Mouse (Mus musculus): ENCODE measurements at regions not wholly inside any gene's neighbourhood (a gene's known extent, or its start where the extent isn't known, plus 50 kb on each side); places are given as distances from the start of the nearest gene placed in this dataset.

DNA sequence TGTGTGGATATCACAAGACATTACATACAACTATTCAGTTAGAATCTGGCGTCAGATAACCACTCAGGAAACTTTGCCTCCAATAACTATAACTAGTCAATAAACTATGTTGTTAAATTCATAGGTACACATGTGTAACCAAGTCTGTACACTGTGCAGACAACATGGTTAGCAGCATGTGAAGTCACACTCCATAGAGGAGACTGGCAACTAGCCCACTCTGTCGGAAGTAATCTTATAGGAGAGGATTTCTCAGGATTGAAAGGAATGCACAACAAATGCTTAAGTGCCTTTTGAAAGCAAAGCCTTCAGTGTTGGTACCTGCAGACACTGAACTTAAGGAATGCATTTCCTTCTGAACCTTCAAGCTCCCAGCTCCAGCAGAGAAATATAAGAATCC lies 693.0 kb upstream of the Ptbp2 start:
- H3K9me3 ChIP-seq (replicated peaks), result no peaks in the 10 kb centered on the region
- no peaks in the 10 kb centered on the region for H3K27me3 ChIP-seq
- H3K27ac ChIP-seq, result no peak overlapping the region
- no peak overlapping the region for H3K4me3 ChIP-seq
- 39% methylated on average over 2 of the region's 2 CpGs for whole genome bisulfite sequencing
- no peak overlapping the region for H3K4me2 ChIP-seq
- peaks cover 3% of the 10 kb centered on the region; the same call in 1 of the 2 replicates for H3K4me1 ChIP-seq (replicated peaks)
- H3K36me3 ChIP-seq, result no peaks in the 10 kb centered on the region
- H3K9ac ChIP-seq, result no peak overlapping the region
- no peak for ATAC-seq (replicated peaks; ENCODE audit: insufficient number of reproducible peaks, insufficient read depth, low FRiP score, low read depth)

DNA sequence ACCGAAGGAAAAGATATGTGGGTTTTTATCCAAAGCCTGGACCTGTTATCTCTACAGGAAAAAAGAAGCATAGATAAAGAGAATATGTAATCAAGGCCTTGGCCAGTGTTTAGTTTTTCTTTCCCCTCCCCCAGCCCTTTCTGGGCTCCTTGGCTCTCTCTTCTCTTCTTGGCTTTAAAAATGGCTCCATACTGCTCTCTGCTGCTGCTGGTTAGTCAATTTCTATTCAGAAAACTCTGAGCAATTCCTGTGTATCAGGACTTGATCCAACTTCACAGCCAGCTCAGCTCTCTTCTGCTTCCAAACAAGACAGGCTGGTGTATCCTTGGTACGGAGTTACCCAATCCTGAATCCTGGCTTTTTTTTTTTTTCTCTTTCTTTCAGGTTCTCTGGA lies 689.4 kb upstream of the Ptbp2 start:
- Histone ChIP-seq H3K4me3 (no peak overlapping the region), H3K9me3 (replicated peaks) (no peaks in the 10 kb centered on the region), H3K36me3 (no peaks in the 10 kb centered on the region), H3K4me1 (replicated peaks) (peaks cover 3% of the 10 kb centered on the region; the same call in 1 of the 2 replicates), H3K9ac (no peak overlapping the region), H3K4me2 (no peak overlapping the region), H3K27me3 (no peaks in the 10 kb centered on the region), H3K27ac (no peak overlapping the region)
- ATAC-seq (replicated peaks; ENCODE audit: insufficient number of reproducible peaks, insufficient read depth, low FRiP score, low read depth), result peak; percentile 77
- 34% methylated on average over 2 of the region's 2 CpGs for WGBS

DNA sequence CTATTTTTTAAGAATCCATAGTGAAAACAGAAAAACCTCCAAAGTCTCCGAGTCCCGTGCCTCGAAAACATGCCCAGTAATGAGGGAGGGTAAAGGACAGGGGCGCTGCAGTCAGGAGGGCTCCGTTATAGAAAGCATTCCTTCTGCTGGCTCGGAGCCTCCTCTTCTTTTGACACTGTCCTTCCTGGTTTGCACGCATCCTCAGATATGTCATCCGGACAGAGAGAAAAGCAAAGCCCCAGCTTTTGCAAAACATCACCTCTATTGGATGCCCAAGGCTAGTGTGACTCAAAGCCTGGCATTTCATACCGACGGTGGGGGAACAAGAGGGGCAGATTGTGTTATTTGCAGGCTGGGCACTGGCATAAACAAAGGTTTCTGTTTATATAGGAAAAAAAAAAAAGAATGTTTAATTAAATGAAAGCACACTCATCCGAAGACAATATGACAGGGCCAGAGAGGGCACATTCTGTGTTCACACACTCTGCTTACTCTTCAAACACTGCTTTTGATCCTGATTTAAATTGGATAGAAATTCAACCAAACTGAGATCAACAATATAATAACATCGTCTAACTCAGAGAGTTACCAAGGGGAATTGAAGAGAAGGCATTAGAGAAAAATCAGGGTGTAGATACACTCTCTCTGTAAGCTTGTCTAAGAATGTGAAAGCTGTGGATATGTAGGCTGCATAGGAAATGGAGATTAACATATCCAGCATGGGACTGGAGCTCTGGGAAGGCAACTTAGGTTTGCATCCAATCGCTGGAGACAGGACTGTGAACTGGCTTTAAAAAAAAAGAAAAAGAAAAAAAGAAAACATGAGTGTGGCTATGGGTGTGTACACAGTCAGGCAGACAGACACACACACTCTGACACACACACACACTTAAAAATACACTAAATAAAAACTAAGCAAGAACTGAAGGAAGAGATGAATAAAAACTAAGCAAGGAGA lies 688.7 kb upstream of the Ptbp2 start:
- peaks cover 3% of the 10 kb centered on the region; the same call in 1 of the 2 replicates for H3K4me1 ChIP-seq (replicated peaks)
- H3K27me3 ChIP-seq, result no peaks in the 10 kb centered on the region
- no peak overlapping the region for H3K4me3 ChIP-seq
- ATAC-seq (replicated peaks; ENCODE audit: insufficient number of reproducible peaks, insufficient read depth, low FRiP score, low read depth), result peak; percentile 67
- H3K4me2 ChIP-seq, result peak overlapping the region; percentile 33
- H3K36me3 ChIP-seq, result no peaks in the 10 kb centered on the region
- no peak overlapping the region; the same call in 1 of the 2 replicates for H3K27ac ChIP-seq
- H3K9ac ChIP-seq, result no peak overlapping the region
- no peaks in the 10 kb centered on the region for H3K9me3 ChIP-seq (replicated peaks)
- WGBS, result 48% methylated on average over 13 of the region's 13 CpGs

DNA sequence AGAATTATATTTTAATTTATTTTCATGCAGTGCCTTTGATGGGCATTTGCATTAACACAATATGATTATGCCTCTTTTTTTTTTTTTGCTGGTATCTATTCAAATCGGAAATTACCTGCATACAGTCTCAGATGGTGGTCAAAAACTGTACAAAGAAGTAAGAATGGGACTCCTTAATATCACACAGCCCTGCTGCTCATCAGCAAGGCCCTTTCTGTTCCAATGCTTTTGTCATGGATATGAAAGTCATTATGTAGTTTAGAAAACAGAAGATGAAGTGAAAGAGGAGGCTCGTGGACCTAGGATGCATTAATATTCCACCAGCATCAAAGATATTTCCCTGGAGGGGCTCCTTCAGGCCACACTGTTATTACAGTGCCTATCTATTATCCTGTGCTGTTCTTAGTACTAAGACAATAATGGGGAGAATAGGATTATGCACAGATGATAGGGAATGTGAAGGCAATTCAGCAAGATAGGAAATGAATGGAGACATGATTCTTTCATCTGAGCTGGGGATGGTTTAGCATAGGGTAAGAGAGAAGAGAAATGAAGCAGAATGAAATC lies 687.7 kb upstream of the Ptbp2 start:
- Histone ChIP-seq H3K36me3 (no peaks in the 10 kb centered on the region), H3K4me1 (replicated peaks) (peaks cover 3% of the 10 kb centered on the region; the same call in 1 of the 2 replicates), H3K27ac (no peak overlapping the region), H3K27me3 (no peaks in the 10 kb centered on the region), H3K9ac (no peak overlapping the region), H3K4me3 (no peak overlapping the region), H3K9me3 (replicated peaks) (no peaks in the 10 kb centered on the region), H3K4me2 (no peak overlapping the region)
- no peak for ATAC-seq (replicated peaks; ENCODE audit: insufficient number of reproducible peaks, insufficient read depth, low FRiP score, low read depth)
- WGBS, result 70% methylated on average over 2 of the region's 2 CpGs

DNA sequence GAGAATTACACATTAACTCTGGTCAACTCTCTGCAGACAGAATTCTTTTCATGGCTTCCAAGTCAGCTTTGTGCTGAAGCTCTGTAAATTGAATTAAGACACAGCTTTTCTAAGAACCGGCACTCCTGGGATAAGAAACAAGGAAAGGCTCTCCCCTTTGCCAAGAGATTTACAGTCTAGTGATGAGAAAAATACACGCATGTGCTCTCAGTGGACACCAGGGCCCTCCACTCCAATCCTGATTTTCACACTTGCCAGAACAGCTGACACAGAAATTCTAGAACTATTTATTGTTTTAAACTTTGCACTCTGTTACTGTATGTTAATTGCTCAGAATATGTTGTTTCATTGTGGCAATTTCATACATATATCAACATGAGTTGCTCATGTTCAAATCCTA lies 684.6 kb upstream of the Ptbp2 start:
- Histone ChIP-seq H3K4me3 (no peak overlapping the region), H3K9ac (no peak overlapping the region), H3K36me3 (no peaks in the 10 kb centered on the region), H3K4me1 (replicated peaks) (peaks cover 3% of the 10 kb centered on the region; the same call in 1 of the 2 replicates), H3K27ac (no peak overlapping the region), H3K4me2 (no peak overlapping the region), H3K27me3 (no peaks in the 10 kb centered on the region), H3K9me3 (replicated peaks) (no peaks in the 10 kb centered on the region)
- WGBS, result 75% methylated on average over 2 of the region's 2 CpGs
- ATAC-seq (replicated peaks; ENCODE audit: insufficient number of reproducible peaks, insufficient read depth, low FRiP score, low read depth), result no peak

DNA sequence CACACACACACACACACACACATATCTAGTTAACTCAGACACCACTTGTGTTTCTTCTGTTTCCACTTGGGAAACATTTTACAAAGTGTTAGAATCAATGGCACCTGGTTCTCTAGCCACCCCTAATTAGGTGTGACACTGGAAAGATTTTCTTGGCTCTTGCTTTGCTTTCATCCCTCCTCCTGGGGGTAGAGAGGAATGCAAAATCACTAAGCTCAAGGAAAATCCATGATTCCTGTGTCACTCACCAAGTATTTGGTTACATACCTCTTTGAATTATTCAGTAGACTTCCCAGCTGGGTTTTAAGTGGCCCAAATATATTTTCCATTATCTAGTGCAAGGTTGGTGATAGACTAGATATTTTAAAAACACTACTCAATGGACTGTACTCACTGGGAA lies 676.5 kb upstream of the Ptbp2 start:
- Histone ChIP-seq H3K4me2 (no peak overlapping the region), H3K27me3 (no peaks in the 10 kb centered on the region), H3K27ac (no peak overlapping the region), H3K9me3 (replicated peaks) (no peaks in the 10 kb centered on the region), H3K4me3 (no peak overlapping the region), H3K4me1 (replicated peaks) (no peaks in the 10 kb centered on the region), H3K36me3 (no peaks in the 10 kb centered on the region), H3K9ac (no peak overlapping the region)
- ATAC-seq (replicated peaks; ENCODE audit: insufficient number of reproducible peaks, insufficient read depth, low FRiP score, low read depth), result no peak

DNA sequence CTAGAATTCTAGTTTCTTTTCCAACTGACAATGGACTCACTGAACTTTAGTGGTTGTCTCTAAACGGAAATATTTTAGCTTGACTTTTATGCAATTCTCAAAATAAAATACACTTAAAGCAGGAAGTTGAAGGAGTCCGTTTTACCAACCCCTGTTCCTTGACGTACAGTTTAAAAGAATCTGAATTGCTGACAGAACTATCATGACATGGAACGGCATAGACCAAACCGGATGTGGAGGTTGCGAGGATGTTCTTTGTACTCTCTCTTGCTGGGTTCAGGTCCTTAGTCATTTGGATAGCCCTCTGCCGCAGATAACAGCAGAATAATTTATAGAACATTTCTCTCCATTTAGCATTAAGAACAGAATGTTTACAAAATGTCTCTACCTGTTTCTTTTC lies 673.6 kb upstream of the Ptbp2 start:
- H3K4me2 ChIP-seq, result no peak overlapping the region
- H3K4me3 ChIP-seq, result no peak overlapping the region
- 75% methylated on average over 7 of the region's 7 CpGs for WGBS
- no peaks in the 10 kb centered on the region for H3K27me3 ChIP-seq
- H3K4me1 ChIP-seq (replicated peaks), result no peaks in the 10 kb centered on the region
- H3K9ac ChIP-seq, result no peak overlapping the region
- no peak for ATAC-seq (replicated peaks; ENCODE audit: insufficient number of reproducible peaks, insufficient read depth, low FRiP score, low read depth)
- no peaks in the 10 kb centered on the region for H3K9me3 ChIP-seq (replicated peaks)
- no peak overlapping the region for H3K27ac ChIP-seq
- H3K36me3 ChIP-seq, result no peaks in the 10 kb centered on the region

DNA sequence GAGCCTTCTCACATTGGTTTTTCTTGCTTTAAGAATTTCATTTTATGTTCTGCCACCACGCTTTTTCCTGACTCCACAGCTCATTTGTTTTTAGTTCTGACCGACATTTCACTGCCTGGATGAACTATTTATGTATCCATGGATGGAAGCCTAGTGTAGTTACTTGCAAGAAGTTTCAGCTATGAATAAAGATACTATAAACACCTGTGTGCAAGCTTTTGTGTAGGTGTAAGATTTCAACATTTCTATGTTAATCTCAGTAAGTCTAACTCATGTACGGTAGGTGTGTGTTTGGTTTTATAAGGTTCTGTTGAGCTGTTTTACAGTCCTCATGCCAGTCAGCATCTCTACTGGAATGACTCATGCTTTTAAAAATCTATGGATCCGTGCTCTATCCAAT lies 656.9 kb upstream of the Ptbp2 start:
- no peak overlapping the region for H3K27ac ChIP-seq
- no peak overlapping the region for H3K4me2 ChIP-seq
- no peaks in the 10 kb centered on the region for H3K27me3 ChIP-seq
- 70% methylated on average over 4 of the region's 4 CpGs for WGBS
- no peaks in the 10 kb centered on the region for H3K9me3 ChIP-seq (replicated peaks)
- no peak overlapping the region for H3K9ac ChIP-seq
- no peaks in the 10 kb centered on the region for H3K36me3 ChIP-seq
- H3K4me1 ChIP-seq (replicated peaks), result no peaks in the 10 kb centered on the region
- ATAC-seq (replicated peaks; ENCODE audit: insufficient number of reproducible peaks, insufficient read depth, low FRiP score, low read depth), result no peak
- H3K4me3 ChIP-seq, result no peak overlapping the region

DNA sequence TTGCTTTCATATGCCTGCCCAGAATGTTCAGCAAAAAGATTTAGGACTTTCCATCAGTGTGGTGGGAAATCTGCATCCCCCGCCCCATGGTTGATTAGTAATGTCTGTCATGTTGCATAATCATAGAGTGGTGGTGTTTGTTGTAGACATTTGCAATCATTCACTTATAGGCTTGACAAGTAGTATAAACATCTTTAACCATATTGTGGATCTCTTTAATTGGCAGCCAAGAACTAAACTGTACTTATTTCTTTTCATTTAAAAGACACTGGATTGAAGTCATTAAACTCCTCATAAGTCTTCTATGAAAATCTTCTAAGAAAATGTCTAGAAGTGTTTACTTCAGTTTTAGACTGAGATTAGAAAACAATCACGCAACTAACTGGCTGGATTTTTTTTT lies 646.0 kb upstream of the Ptbp2 start:
- no peaks in the 10 kb centered on the region for H3K4me1 ChIP-seq (replicated peaks)
- H3K9ac ChIP-seq, result no peak overlapping the region
- ATAC-seq (replicated peaks; ENCODE audit: insufficient number of reproducible peaks, insufficient read depth, low FRiP score, low read depth), result no peak
- H3K4me3 ChIP-seq, result no peak overlapping the region
- WGBS, result 80% methylated on average over 2 of the region's 2 CpGs
- no peaks in the 10 kb centered on the region for H3K9me3 ChIP-seq (replicated peaks)
- no peaks in the 10 kb centered on the region for H3K27me3 ChIP-seq
- H3K36me3 ChIP-seq, result no peaks in the 10 kb centered on the region
- H3K27ac ChIP-seq, result no peak overlapping the region
- H3K4me2 ChIP-seq, result no peak overlapping the region

DNA sequence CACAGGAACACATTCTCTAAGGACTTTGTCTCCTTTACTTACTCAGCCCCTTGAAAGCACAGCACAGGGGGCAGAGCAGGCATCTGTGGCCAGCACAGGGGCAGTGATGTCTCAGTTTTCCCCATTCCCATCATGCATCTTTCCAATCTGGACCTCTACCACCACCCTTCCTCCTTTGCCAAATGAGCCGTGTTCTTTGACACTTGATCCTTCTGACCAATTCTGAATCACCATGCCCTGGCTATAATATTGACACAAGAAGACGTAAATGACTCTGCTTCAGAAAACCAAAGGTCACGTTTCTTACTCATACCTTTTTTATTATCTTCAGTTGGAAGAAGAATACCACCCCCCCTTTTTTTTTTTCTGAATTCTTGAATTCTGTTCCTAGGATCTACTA lies 632.4 kb upstream of the Ptbp2 start:
- WGBS, result 81% methylated on average over 3 of the region's 3 CpGs
- H3K9me3 ChIP-seq (replicated peaks), result no peaks in the 10 kb centered on the region
- no peaks in the 10 kb centered on the region for H3K4me1 ChIP-seq (replicated peaks)
- no peak overlapping the region for H3K4me2 ChIP-seq
- no peak overlapping the region for H3K27ac ChIP-seq
- H3K4me3 ChIP-seq, result no peak overlapping the region
- no peaks in the 10 kb centered on the region for H3K36me3 ChIP-seq
- H3K27me3 ChIP-seq, result no peaks in the 10 kb centered on the region
- ATAC-seq (replicated peaks; ENCODE audit: insufficient number of reproducible peaks, insufficient read depth, low FRiP score, low read depth), result no peak
- H3K9ac ChIP-seq, result no peak overlapping the region

DNA sequence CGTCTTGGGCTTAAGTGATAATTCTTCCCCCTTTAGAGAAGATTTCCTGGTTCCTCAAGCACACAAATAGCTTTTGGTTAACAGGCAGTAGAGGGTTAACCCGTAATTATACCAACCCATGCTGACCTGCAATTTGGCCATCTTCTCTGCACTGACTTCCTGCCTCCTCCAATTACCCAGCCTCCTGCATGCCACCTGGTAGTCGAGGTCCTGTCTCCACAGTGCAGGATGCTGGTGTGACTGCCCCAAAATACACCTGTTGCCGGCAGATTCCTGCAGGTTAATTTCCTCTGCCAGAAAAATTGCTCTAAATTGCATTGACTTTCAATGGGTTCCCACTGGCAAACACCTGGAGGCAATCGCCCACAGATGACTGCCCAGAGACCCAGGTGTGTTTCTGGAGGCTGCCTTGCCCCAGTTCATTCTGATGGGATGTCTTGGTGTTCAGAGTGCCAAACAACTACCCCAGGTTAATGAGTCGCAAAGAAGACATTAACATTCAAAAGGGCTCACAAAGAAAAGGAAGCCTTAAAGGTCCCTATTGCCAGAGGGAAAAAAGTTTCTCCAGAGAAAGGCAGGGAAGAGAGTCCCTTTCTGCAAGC lies 591.5 kb upstream of the Ptbp2 start:
- WGBS, result 37% methylated on average over 6 of the region's 6 CpGs
- Histone ChIP-seq H3K4me3 (no peak overlapping the region), H3K9me3 (replicated peaks) (no peaks in the 10 kb centered on the region), H3K4me1 (replicated peaks) (0 out of 2 replicates have a peak, but pooled peaks cover 3% of the 10 kb centered on the region), H3K4me2 (no peak overlapping the region), H3K27ac (no peak overlapping the region), H3K27me3 (no peaks in the 10 kb centered on the region), H3K36me3 (no peaks in the 10 kb centered on the region), H3K9ac (no peak overlapping the region)
- no peak for ATAC-seq (replicated peaks; ENCODE audit: insufficient number of reproducible peaks, insufficient read depth, low FRiP score, low read depth)

All from heart, embryonic 15.5 days (tissue).